Mouse (Mus musculus) liver, postnatal 0 days (tissue): Measurements from ENCODE around the gene Ssc4d.

ENCODE experiments used
- CTCF ChIP-seq: sonication (generic); IDR thresholded peaks from 2 replicates; pipeline ENCODE4 v1.5.1; 2016; ENCODE audit warnings: antibody characterized with exemption, low read depth
- EP300 ChIP-seq: IDR thresholded peaks from 2 replicates; pipeline ENCODE4 v1.6.1; 2016; ENCODE audit warnings: antibody characterized with exemption, low read depth, mild to moderate bottlenecking

DNA sequence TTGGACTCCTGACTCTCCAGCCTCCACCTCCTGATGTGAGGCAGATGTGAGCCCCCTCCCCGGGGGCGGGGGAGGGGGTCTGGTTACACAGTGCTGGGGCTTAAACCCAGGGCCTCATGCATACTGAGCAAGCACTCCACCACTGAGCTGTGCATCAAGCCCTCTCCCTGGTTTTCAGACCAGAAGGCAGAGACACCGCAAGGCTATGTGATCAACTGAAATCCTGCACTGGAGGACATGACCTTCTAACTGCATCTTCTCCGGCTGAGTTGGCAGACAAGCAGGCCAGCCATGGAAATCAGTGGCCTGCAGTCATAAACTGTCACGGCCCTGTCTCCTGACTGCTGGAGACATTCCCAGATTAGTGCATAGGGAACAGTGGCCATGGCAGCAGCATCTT lies 33.7 kb downstream of the Ssc4d start:
- TF ChIP-seq CTCF (no peak), EP300 (no peak)
